Mouse (Mus musculus) neural tube, embryonic 14.5 days (tissue): ENCODE measurements around the gene Depdc1b. TPM values are rescaled to one million over a fixed set of nuclear protein-coding genes. Genes with fewer than 3 reads are reported as not detected.

Experiments
- polyA plus RNA-seq: library from polyadenylated mRNA; unstranded; fragments of >200 nt; fragmentation: Nextera tagmentation; extraction: Ambion mirVana; gene quantifications from 2 replicates; pipeline ENCODE4 v1.2.1, GENCODE M21; 2014

Depdc1b gene
- polyA plus RNA-seq, 1 experiment from 2014 or later = 1.3 TPM

Other genes starting within 250 kb of the Depdc1b start
- gene Ndufaf2, start 157.7 kb upstream of the Depdc1b start, polyA plus RNA-seq = 64.9 and 79.3 TPM in 2 replicates
- 31.3 and 37.5 TPM in 2 replicates for gene Ercc8, start 157.6 kb upstream of the Depdc1b start, polyA plus RNA-seq
- 1.9 and 2.6 TPM in 2 replicates for gene Elovl7, start 101.9 kb upstream of the Depdc1b start, polyA plus RNA-seq
- gene Pde4d, start 133.6 kb downstream of the Depdc1b start, polyA plus RNA-seq = 25.2 and 32.1 TPM in 2 replicates